Mouse (Mus musculus) left cerebral cortex, postnatal 14 days (tissue): ENCODE measurements at regions not wholly inside any gene's neighbourhood (a gene's known extent, or its start where the extent isn't known, plus 50 kb on each side); places are given as distances from the start of the nearest gene placed in this dataset.
A peak's percentile ranks its signal among the peaks of the same experiment; 100 is the strongest.

Source experiments
- DNase-seq, 2 experiments: peaks; one replicate each; pipeline ENCODE4 v3.0.0; 2021 to 2022; ENCODE audit warnings: low spot score in 2 of 2, mixed read lengths in 1 of 2
- intact Hi-C: fragments of 180-260 bp; cut with DNase I; formaldehyde crosslinking; loops from one replicate; pipeline ENCODE4 v1.15.1; 2025

DNA sequence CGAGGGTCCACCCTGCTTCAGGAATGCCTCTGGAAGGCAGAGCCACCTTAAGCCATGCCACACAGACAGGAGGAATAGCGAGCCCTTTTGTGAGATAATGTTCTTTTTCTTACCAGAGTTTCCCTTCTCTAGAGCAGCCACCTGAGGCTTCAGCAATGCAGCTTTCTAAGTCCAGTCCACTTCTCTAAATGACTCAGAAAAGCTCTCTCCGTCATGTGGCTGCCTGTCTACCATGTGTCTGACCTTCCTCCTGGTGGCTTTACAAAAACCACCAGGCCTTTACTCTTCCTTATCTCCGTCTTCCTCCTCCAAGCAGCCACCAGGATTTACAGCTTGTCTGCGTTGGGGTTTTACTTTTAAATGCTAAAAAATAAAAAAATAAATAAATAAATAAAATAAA is 93.4 kb upstream of the Mark1 start:
- no peak for DNase-seq
- intact Hi-C loops, result no loop called here

DNA sequence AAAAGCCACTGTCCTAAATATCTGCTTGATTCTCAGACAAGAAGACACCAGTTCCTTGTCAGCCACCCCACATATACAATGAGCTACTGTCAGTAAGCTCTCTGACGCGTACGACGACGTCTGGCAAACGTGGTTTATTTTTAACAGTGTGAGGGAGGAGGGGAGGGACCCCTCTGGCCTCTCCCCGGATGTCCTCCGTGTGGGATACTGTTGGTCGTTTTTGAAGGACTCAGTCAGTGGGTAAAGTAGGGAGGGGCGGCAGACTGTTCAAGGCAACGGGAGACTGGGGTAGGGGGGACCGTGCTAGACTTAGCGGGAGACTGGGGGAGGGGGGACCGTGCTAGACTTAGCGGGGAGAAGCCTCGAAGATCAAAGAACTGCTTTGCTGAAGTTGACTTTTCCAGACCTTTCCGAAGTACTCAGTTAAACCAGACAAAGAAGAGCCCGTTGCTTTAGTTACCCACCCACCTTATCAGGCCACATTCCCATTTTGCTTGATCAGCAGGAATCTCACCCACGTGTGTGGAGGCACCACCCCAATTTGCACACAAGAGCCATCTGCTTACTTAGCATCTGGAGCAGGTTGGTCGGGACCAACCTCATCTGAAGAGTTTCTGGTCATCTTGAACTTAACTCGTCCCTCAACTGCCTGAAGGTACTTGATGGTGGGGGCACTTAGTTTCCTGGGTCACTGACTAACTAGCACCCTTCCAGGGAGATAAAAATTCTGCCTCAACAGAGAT is 92.6 kb upstream of the Mark1 start:
- peak in 1 of 2 experiments; percentile 6 for DNase-seq
- intact Hi-C loops, result no loop called here

DNA sequence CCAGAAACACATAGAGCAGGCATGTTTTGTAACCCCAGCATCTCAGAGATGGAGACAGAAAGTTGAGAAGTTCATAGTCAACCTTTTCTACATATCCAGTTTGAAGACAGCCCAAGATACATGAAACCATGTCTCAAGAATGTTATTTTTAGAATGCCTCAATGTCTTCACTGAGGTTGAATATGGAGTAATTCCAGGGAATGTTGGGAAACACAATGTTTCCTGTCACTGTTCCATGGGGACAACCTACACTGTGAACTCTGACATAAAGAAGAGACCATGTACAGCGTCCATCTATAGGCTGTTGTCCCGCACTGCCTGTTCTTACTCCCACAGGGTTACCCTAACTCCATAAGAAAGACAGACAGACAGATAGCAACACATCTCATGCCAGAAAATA is 89.8 kb upstream of the Mark1 start:
- intact Hi-C loops, result no loop called here

GRCm38 (mm10) chr1:185083191-185083590 is 83.8 kb upstream of the Mark1 start:
- intact Hi-C loops, result no loop called here
- DNase-seq, result no peak

More for the DNA sequence above, 89.8 kb upstream of the Mark1 start:
- no peak for DNase-seq

GRCm38 (mm10) chr1:185080118-185080517 is 80.7 kb upstream of the Mark1 start:
- DNase-seq, result no peak
- intact Hi-C loops, result no loop called here

DNA sequence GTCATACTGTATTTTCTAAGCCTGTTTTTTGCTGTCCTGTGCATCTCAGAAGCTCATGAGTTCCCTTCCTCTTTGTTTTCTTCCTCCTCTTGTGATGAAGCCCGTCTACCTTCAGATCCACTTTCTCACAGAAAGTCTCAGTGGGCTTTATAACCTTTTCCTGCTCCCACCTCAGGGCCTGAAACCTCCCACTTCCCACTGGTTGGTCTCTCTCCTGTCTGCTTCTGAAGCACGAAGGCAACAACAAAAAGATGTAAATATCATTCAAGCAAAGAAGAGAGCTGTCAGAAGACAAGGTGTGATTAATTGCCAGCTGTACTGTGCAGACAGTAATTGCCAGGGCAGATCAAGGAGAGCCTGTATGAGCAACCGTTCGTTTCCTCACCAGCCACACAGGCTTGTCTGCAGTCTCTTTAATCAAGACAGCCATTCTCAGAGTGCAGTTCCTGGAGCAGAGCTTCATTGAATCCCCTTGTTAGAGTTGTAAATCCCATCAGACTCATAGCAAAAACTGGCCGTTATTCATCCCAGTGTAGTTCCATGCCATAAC is 80.0 kb upstream of the Mark1 start:
- intact Hi-C loops, result no loop called here
- DNase-seq, result no peak

DNA sequence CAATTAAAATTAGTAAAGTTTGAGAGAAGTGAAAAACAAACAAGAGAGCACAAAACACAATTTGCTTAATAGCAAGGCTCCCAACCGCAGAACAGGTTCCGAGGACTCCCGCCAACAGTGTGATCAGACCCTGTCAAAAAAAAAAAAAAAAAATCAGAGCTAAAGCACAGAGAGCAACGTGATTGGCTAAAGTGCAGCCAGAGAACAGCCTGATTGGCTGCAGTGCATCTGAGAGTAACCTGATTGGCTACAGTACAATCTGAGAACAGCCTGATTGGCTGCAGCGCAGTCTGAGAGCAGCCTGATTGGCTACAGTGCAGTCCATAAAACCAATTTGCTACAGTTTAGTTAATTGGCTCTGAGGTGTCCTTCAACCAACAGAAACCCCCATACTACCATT is 74.6 kb upstream of the Mark1 start:
- intact Hi-C loops, result no loop called here
- no peak for DNase-seq

DNA sequence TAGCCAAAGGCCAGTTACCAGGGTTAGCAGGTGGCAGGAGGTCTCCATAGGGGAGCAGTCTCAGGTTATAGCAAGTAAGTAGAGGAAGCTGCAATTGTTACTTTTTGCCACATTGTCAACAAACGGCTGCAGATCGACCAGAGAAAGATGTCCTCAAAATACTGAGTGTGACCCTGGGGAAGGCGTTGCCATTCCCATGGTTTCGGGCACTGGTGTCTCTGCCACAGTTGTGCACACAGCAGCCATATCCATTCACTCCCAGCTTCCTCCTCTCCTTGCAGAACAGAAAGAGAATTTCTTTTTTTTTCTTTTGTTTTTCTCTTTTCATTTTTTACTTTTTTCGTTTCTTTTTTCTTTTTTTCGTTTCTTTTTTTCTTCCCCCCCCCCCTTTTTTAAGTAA is 73.4 kb upstream of the Mark1 start:
- no peak for DNase-seq
- intact Hi-C loops, result no loop called here

- intact Hi-C loops, result no loop called here
Measured at GRCm38 (mm10) chr1:185071566-185071965, 72.2 kb upstream of the Mark1 start.

GRCm38 (mm10) chr1:185070853-185071149 is 71.4 kb upstream of the Mark1 start:
- no peak for DNase-seq
- intact Hi-C loops, result no loop called here

More at GRCm38 (mm10) chr1:185071566-185071965, 72.2 kb upstream of the Mark1 start:
- DNase-seq, result no peak

- DNase-seq, result peak; percentile 7 to 13
- intact Hi-C loops, result no loop called here
Measured at GRCm38 (mm10) chr1:185070062-185070852, 70.9 kb upstream of the Mark1 start.

- DNase-seq, result no peak
Measured at GRCm38 (mm10) chr1:185068136-185068535, 68.8 kb upstream of the Mark1 start.

GRCm38 (mm10) chr1:185067661-185068060 is 68.3 kb upstream of the Mark1 start:
- DNase-seq, result no peak
- intact Hi-C loops, result no loop called here

More at GRCm38 (mm10) chr1:185068136-185068535, 68.8 kb upstream of the Mark1 start:
- intact Hi-C loops, result no loop called here

DNA sequence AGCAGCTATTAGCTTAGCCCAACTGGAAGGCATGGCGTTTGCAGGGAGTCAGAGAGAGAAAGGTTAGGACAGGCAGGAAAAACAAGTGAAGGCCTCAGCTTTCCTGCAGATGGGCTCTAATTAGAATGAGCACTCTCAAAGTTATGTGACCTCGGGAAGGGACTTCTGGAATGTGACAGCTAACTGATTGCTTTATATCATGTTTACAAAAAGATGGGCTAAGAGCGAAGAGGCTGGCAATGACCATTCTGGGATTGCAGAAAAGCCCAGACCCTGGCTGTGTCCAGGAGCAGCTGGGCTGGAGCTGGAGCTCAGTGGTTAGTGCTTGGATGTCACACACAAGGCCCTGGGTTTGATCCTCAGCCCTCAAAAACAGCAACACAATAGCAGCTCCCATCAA is 65.7 kb upstream of the Mark1 start:
- DNase-seq, result no peak
- intact Hi-C loops, result no loop called here

- intact Hi-C loops, result no loop called here
- no peak for DNase-seq
Measured at GRCm38 (mm10) chr1:185062103-185062502, 62.7 kb upstream of the Mark1 start.

GRCm38 (mm10) chr1:185057443-185057842 is 58.1 kb upstream of the Mark1 start:
- no peak for DNase-seq
- intact Hi-C loops, result no loop called here

DNA sequence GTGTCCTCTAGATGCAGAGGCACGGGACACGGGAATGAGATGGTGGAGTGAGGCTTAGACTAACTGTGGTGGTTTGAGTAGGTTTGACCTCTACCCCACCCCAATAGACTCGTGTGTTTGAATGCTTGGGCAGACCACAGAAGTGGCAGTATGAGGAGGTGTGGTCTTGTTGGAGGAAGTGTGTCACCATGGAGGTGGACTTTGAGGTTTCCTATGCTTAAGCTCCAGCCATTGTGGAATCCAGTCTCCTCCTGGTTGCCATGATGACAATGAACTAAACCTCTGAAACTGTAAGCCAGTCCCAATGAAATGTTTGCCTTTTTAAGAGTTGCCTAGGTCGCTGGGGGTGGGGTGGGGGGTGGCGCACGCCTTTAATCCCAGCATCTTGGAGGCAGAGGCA is 53.3 kb upstream of the Mark1 start:
- no peak for DNase-seq
- intact Hi-C loops, result no loop called here

DNA sequence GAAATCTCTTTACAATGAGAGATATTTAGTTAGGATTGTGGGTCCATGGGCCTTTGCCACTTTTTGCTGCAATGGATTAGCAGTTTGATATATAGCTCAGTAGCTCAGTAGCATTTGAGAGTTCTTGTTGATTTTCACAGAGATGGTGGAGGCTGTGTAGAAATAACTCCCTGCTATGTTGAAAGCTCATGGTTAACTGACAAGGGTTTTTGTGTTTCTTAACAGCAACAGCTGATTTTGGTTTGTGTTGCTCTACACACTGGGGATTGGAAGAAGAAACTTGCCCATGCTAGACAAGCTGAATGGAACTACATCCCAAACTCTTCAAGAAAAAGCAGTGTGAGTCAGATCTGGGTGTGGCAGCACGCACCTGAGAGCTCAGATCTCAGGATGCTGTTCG is 50.6 kb upstream of the Mark1 start:
- intact Hi-C loops, result no loop called here
- DNase-seq, result no peak
